Mouse (Mus musculus) adrenal gland, adult (tissue): ENCODE results near the gene Pard6a.

Experiments used
- DNase-seq, 2 experiments: peaks; one replicate each; pipeline ENCODE4 v3.0.0; 2022 to 2023; ENCODE audit warnings: low spot score in 1 of 2; ENCODE audit not compliant: inconsistent age in 2 of 2

Pard6a gene

GRCm38 (mm10) chr8:105700966-105701824, at the start of gene Pard6a, which contains the start of gene Acd:
Gene Pard6a (plus strand): TSS chr8:105701148.
Gene Acd (minus strand): TSS chr8:105701102.
- DNase-seq = peak; percentile 96 to 99

- no peak for DNase-seq
Observed at GRCm38 (mm10) chr8:105657641-105658040, 43.3 kb upstream of the Pard6a start.

GRCm38 (mm10) chr8:105661167-105661566, 39.8 kb upstream of the Pard6a start:
- peak in 1 of 2 experiments; percentile 58 for DNase-seq

- DNase-seq = no peak
Observed at GRCm38 (mm10) chr8:105677891-105678290, 23.1 kb upstream of the Pard6a start.

- DNase-seq = no peak
Observed at GRCm38 (mm10) chr8:105685325-105685724, 15.6 kb upstream of the Pard6a start.

GRCm38 (mm10) chr8:105685796-105686308, 15.1 kb upstream of the Pard6a start, which contains the start of gene Carmil2:
Gene Carmil2 (plus strand): TSS chr8:105686274.
- DNase-seq = peak; percentile 57 to 84

- no peak for DNase-seq
Observed at GRCm38 (mm10) chr8:105686551-105686950, 14.4 kb upstream of the Pard6a start.

GRCm38 (mm10) chr8:105687512-105687911, 13.4 kb upstream of the Pard6a start:
- no peak for DNase-seq

- DNase-seq = no peak
Observed at GRCm38 (mm10) chr8:105688242-105688752, 12.7 kb upstream of the Pard6a start.

GRCm38 (mm10) chr8:105689256-105689982, 11.5 kb upstream of the Pard6a start:
- DNase-seq = no peak

- no peak for DNase-seq
Observed at GRCm38 (mm10) chr8:105689983-105690360, 11.0 kb upstream of the Pard6a start.

GRCm38 (mm10) chr8:105690978-105691377, 10.0 kb upstream of the Pard6a start:
- no peak for DNase-seq

- DNase-seq = no peak
Observed at GRCm38 (mm10) chr8:105692449-105693182, 8.3 kb upstream of the Pard6a start.

- DNase-seq = peak; percentile 67 to 88
Observed at GRCm38 (mm10) chr8:105693648-105694047, 7.3 kb upstream of the Pard6a start.

GRCm38 (mm10) chr8:105694051-105694799, 6.7 kb upstream of the Pard6a start:
- no peak for DNase-seq

- no peak for DNase-seq
Observed at GRCm38 (mm10) chr8:105695080-105695780, 5.7 kb upstream of the Pard6a start.

- DNase-seq = no peak
Observed at GRCm38 (mm10) chr8:105697196-105697780, 3.7 kb upstream of the Pard6a start.

GRCm38 (mm10) chr8:105698734-105699133, 2.2 kb upstream of the Pard6a start:
- DNase-seq = no peak
